Mouse (Mus musculus): Measurements from ENCODE around the gene March10. TPM values are rescaled to one million over a fixed set of nuclear protein-coding genes. Genes with fewer than 3 reads are reported as not detected.

March10 gene
- polyA plus RNA-seq, 2 experiments, result 0.18 TPM; not detected in 1

GRCm38 (mm10) chr11:105407846-105408441, 48.6 kb downstream of the March10 start:
- no peak overlapping the region for H3K4me3 ChIP-seq (replicated peaks; ENCODE audit: low read length)
- ATAC-seq (ENCODE audit: low FRiP score, low read depth) (no peak), DNase-seq (ENCODE audit: low spot score) (peak; percentile 40)
- no peak overlapping the region for H3K4me2 ChIP-seq (replicated peaks; ENCODE audit: low read depth, low read length, severe bottlenecking)
- no peak overlapping the region for H3K27ac ChIP-seq (replicated peaks; ENCODE audit: low read depth, low read length)
- H3K9ac ChIP-seq (ENCODE audit: low read depth, low read length, severe bottlenecking), result no peak overlapping the region
- H3K4me1 ChIP-seq (ENCODE audit: control insufficient read depth, insufficient read depth, low read length), result peaks cover 8% of the 10 kb centered on the region; the same call in 1 of the 2 replicates
- H3K9me3 ChIP-seq (ENCODE audit: control insufficient read depth, low read length), result no peaks in the 10 kb centered on the region
- H3K27me3 ChIP-seq (ENCODE audit: control insufficient read depth, insufficient read depth, low read length), result no peaks in the 10 kb centered on the region
- no peaks in the 10 kb centered on the region for H3K36me3 ChIP-seq (ENCODE audit: control insufficient read depth, insufficient read depth, low read length)
- TF ChIP-seq POLR2A (IDR thresholded peaks at IDR 0.05; ENCODE audit: borderline replicate concordance, extremely low read depth, insufficient read depth, insufficient read length), result no peak
- WGBS, result 32% methylated on average over 6 of the region's 6 CpGs

- no peak for ATAC-seq (ENCODE audit: low FRiP score, low read depth)
- WGBS, result 22% methylated on average over 7 of the region's 9 CpGs
- Histone ChIP-seq H3K9ac (ENCODE audit: low read depth, low read length, severe bottlenecking) (no peak overlapping the region), H3K9me3 (ENCODE audit: control insufficient read depth, low read length) (no peaks in the 10 kb centered on the region), H3K27ac (replicated peaks; ENCODE audit: low read depth, low read length) (no peak overlapping the region), H3K4me1 (ENCODE audit: control insufficient read depth, insufficient read depth, low read length) (0 out of 2 replicates have a peak, but pooled peaks cover 8% of the 10 kb centered on the region), H3K4me2 (replicated peaks; ENCODE audit: low read depth, low read length, severe bottlenecking) (no peak overlapping the region), H3K27me3 (ENCODE audit: control insufficient read depth, insufficient read depth, low read length) (no peaks in the 10 kb centered on the region), H3K36me3 (ENCODE audit: control insufficient read depth, insufficient read depth, low read length) (no peaks in the 10 kb centered on the region), H3K4me3 (replicated peaks; ENCODE audit: low read length) (no peak overlapping the region)
- peak; percentile 37 for DNase-seq (ENCODE audit: low spot score)
- TF ChIP-seq POLR2A (IDR thresholded peaks at IDR 0.05; ENCODE audit: borderline replicate concordance, extremely low read depth, insufficient read depth, insufficient read length), result no peak
These were observed 54.2 kb downstream of the March10 start for GRCm38 (mm10) chr11:105402355-105402754.

GRCm38 (mm10) chr11:105390290-105390689, 66.2 kb downstream of the March10 start:
- 90% methylated on average over 7 of the region's 7 CpGs for whole genome bisulfite sequencing
- Histone ChIP-seq H3K9me3 (ENCODE audit: control insufficient read depth, low read length) (0 out of 2 replicates have a peak, but pooled peaks cover 4% of the 10 kb centered on the region), H3K9ac (ENCODE audit: low read depth, low read length, severe bottlenecking) (no peak overlapping the region), H3K4me2 (replicated peaks; ENCODE audit: low read depth, low read length, severe bottlenecking) (no peak overlapping the region), H3K36me3 (ENCODE audit: control insufficient read depth, insufficient read depth, low read length) (no peaks in the 10 kb centered on the region), H3K27ac (replicated peaks; ENCODE audit: low read depth, low read length) (no peak overlapping the region), H3K4me1 (ENCODE audit: control insufficient read depth, insufficient read depth, low read length) (no peaks in the 10 kb centered on the region), H3K4me3 (replicated peaks; ENCODE audit: low read length) (no peak overlapping the region), H3K27me3 (ENCODE audit: control insufficient read depth, insufficient read depth, low read length) (no peaks in the 10 kb centered on the region)
- ATAC-seq (ENCODE audit: low FRiP score, low read depth), result no peak
- TF ChIP-seq POLR2A (IDR thresholded peaks at IDR 0.05; ENCODE audit: borderline replicate concordance, extremely low read depth, insufficient read depth, insufficient read length), result no peak
- no peak for DNase-seq (ENCODE audit: low spot score)

GRCm38 (mm10) chr11:105388636-105389035, 67.9 kb downstream of the March10 start:
- Histone ChIP-seq H3K27ac (replicated peaks; ENCODE audit: low read depth, low read length) (no peak overlapping the region), H3K36me3 (ENCODE audit: control insufficient read depth, insufficient read depth, low read length) (no peaks in the 10 kb centered on the region), H3K4me1 (ENCODE audit: control insufficient read depth, insufficient read depth, low read length) (no peaks in the 10 kb centered on the region), H3K4me3 (replicated peaks; ENCODE audit: low read length) (no peak overlapping the region), H3K9ac (ENCODE audit: low read depth, low read length, severe bottlenecking) (no peak overlapping the region), H3K4me2 (replicated peaks; ENCODE audit: low read depth, low read length, severe bottlenecking) (no peak overlapping the region), H3K9me3 (ENCODE audit: control insufficient read depth, low read length) (no peaks in the 10 kb centered on the region), H3K27me3 (ENCODE audit: control insufficient read depth, insufficient read depth, low read length) (no peaks in the 10 kb centered on the region)
- DNase-seq (ENCODE audit: low spot score), result peak; percentile 49
- 0 out of 2 replicates have a peak, but pooled peaks have one; percentile 62 for ATAC-seq (ENCODE audit: low FRiP score, low read depth)
- WGBS, result 12% methylated on average over 2 of the region's 2 CpGs
- no peak for TF ChIP-seq POLR2A (IDR thresholded peaks at IDR 0.05; ENCODE audit: borderline replicate concordance, extremely low read depth, insufficient read depth, insufficient read length)

- DNase-seq (ENCODE audit: low spot score), result no peak
- no peak overlapping the region for H3K27ac ChIP-seq (replicated peaks; ENCODE audit: low read depth, low read length)
- no peak overlapping the region for H3K4me2 ChIP-seq (replicated peaks; ENCODE audit: low read depth, low read length, severe bottlenecking)
- H3K27me3 ChIP-seq (ENCODE audit: control insufficient read depth, insufficient read depth, low read length), result no peaks in the 10 kb centered on the region
- no peaks in the 10 kb centered on the region for H3K36me3 ChIP-seq (ENCODE audit: control insufficient read depth, insufficient read depth, low read length)
- H3K9ac ChIP-seq (ENCODE audit: low read depth, low read length, severe bottlenecking), result no peak overlapping the region
- no peaks in the 10 kb centered on the region for H3K4me1 ChIP-seq (ENCODE audit: control insufficient read depth, insufficient read depth, low read length)
- TF ChIP-seq POLR2A (IDR thresholded peaks at IDR 0.05; ENCODE audit: borderline replicate concordance, extremely low read depth, insufficient read depth, insufficient read length), result no peak
- H3K4me3 ChIP-seq (replicated peaks; ENCODE audit: low read length), result no peak overlapping the region
- H3K9me3 ChIP-seq (ENCODE audit: control insufficient read depth, low read length), result no peaks in the 10 kb centered on the region
- no peak for ATAC-seq (ENCODE audit: low FRiP score, low read depth)
- WGBS, result 89% methylated on average over 9 of the region's 9 CpGs
These were observed 71.3 kb downstream of the March10 start for GRCm38 (mm10) chr11:105385266-105385665.
